Mouse (Mus musculus) hindbrain, postnatal 0 days (tissue): ENCODE results near the gene Hist1h4f. TPM values are rescaled to one million over a fixed set of nuclear protein-coding genes. Genes with fewer than 3 reads are reported as not detected.
"Not testable (repeated sequence)": the region's sequence is repeated elsewhere in the genome, so short reads cannot be mapped to it uniquely, and the experiment has no call there.

ENCODE experiments used
- ATAC-seq: fragments of 200-750 bp; cut with Nextera tagmentation; 2 replicates; pipeline ENCODE4 v1.8.0; 2017; ENCODE audit warnings: mild to moderate bottlenecking, moderate TSS enrichment, moderate library complexity
- DNase-seq: peaks from one replicate; pipeline ENCODE4 v3.0.0-alpha.2; 2015; ENCODE audit warnings: low spot score
- H3K27ac ChIP-seq: fragments of 300-500 bp; sonication (generic); 2 replicates; pipeline ENCODE4 v1.5.1; 2014; ENCODE audit warnings: mild to moderate bottlenecking
- H3K27me3 ChIP-seq: fragments of 300-500 bp; sonication (generic); 2 replicates; pipeline ENCODE4 v1.6.1; 2014; ENCODE audit warnings: low read length, mixed read lengths; ENCODE audit not compliant: insufficient read depth
- H3K36me3 ChIP-seq: fragments of 300-500 bp; sonication (generic); 2 replicates; pipeline ENCODE4 v1.6.1; 2014; ENCODE audit warnings: low read length, mixed read lengths; ENCODE audit not compliant: insufficient read depth
- H3K4me1 ChIP-seq: fragments of 300-500 bp; sonication (generic); 2 replicates; pipeline ENCODE4 v1.6.1; 2014; ENCODE audit warnings: antibody characterized with exemption, low read length, mixed read lengths; ENCODE audit not compliant: insufficient read depth
- H3K4me2 ChIP-seq: fragments of 300-500 bp; sonication (generic); 2 replicates; pipeline ENCODE4 v1.6.1; 2014; ENCODE audit warnings: low read depth, mild to moderate bottlenecking, low read length, moderate library complexity, mixed read lengths
- H3K4me3 ChIP-seq: fragments of 300-500 bp; sonication (generic); 2 replicates; pipeline ENCODE4 v1.5.1; 2014; ENCODE audit warnings: low read length
- H3K9ac ChIP-seq: fragments of 300-500 bp; sonication (generic); replicated peaks from 2 replicates; pipeline ENCODE4 v1.6.1; 2014; ENCODE audit warnings: mild to moderate bottlenecking, low read length, moderate library complexity, mixed read lengths
- H3K9me3 ChIP-seq: fragments of 300-500 bp; sonication (generic); 2 replicates; pipeline ENCODE4 v1.6.1; 2016; ENCODE audit warnings: low read length, mixed read lengths
- CTCF ChIP-seq: IDR thresholded peaks from 2 replicates; pipeline ENCODE4 v1.5.1; 2016; ENCODE audit warnings: antibody characterized with exemption, control low read depth, low read depth
- WGBS: fragments of 180-500 bp; shearing (Covaris S2); extraction: QIAGEN DNeasy Blood & Tissue Kit; methylation state at CpG from one replicate; pipeline ENCODE4 v1.1.7; 2014; 5-methylcytosine and 5-hydroxymethylcytosine counted together
- polyA plus RNA-seq: library from polyadenylated mRNA; unstranded; fragments of >200 nt; fragmentation: Nextera tagmentation; extraction: Ambion mirVana; gene quantifications from 2 replicates; pipeline ENCODE4 v1.2.1, GENCODE M21; 2015
- total RNA-seq: library from RNA; depleted of rRNA; stranded (reverse); fragments of >200 nt; gene quantifications from 2 replicates; pipeline ENCODE4 v1.2.3, GENCODE M21; 2014

Hist1h4f gene
- total and polyA plus RNA-seq, 2 experiments from 2014 or later = 2,344 TPM; not detected in 1

DNA sequence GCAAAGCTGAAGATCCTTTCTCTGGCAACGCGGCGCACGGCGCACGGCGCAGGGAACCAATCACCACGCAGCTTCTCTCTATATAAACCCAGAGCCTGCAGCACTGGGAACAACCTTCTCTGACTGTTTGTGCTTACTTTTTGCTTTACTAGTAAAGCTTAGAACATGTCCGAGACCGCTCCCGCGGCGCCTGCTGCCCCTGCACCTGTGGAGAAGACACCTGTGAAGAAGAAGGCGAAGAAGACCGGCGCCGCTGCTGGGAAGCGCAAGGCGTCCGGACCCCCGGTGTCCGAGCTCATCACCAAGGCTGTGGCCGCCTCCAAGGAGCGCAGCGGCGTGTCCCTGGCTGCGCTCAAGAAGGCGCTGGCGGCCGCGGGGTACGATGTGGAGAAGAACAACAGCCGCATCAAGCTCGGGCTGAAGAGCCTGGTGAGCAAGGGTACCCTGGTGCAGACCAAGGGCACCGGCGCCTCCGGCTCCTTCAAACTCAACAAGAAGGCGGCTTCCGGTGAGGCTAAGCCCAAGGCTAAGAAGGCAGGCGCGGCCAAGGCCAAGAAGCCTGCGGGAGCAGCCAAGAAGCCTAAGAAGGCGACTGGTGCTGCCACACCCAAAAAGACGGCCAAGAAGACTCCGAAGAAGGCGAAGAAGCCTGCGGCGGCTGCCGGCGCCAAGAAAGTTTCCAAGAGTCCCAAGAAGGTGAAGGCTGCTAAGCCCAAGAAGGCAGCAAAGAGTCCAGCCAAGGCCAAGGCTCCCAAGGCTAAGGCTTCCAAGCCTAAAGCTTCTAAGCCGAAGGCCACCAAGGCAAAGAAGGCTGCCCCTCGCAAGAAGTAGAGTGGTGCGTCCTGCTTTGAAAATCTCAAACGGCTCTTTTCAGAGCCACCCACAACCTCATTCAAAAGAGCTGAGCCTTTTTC, 3.7 kb upstream of the Hist1h4f start:
- H3K4me1 ChIP-seq = peaks cover 7% of the 10 kb centered on the region
- no peak for TF ChIP-seq CTCF
- no peaks in the 10 kb centered on the region for H3K36me3 ChIP-seq
- H3K4me2 ChIP-seq = peak overlapping the region; percentile 81
- peak overlapping the region; percentile 76 for H3K27ac ChIP-seq
- H3K9ac ChIP-seq = peak overlapping the region; percentile 35
- ATAC-seq = peak; percentile 82
- peak; percentile 83 for DNase-seq
- H3K4me3 ChIP-seq = peak overlapping the region; percentile 47
- H3K9me3 ChIP-seq = no peaks in the 10 kb centered on the region
- H3K27me3 ChIP-seq = no peaks in the 10 kb centered on the region
- 0% methylated on average over 54 of the region's 54 CpGs for WGBS

DNA sequence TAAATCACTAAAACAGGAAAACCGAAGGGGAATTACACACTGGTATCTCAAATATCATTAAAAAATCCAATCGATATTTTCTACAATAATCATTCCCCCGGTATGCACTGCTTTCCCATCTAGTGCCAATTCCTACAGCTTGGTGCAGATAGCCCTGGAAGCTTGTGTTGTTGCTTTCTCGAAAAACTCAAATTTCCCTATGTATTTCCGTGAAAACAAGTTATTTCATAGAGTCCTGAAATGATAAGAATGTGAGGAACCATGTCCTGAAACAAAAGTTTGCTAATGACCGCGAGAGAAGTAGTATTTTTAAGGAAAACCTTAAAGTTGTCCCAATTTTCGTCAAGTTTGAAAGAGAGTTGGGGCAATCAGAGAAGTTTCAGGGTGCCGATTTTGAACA, 2.9 kb upstream of the Hist1h4f start:
- no peaks in the 10 kb centered on the region for H3K27me3 ChIP-seq
- peaks cover 7% of the 10 kb centered on the region for H3K4me1 ChIP-seq
- TF ChIP-seq CTCF = no peak
- H3K27ac ChIP-seq = peak overlapping the region; percentile 76
- no peaks in the 10 kb centered on the region for H3K9me3 ChIP-seq
- H3K9ac ChIP-seq = peak overlapping the region; percentile 35
- H3K4me3 ChIP-seq = peak overlapping the region; percentile 47
- WGBS = 19% methylated on average over 9 of the region's 9 CpGs
- peak overlapping the region; percentile 81 for H3K4me2 ChIP-seq
- no peak for ATAC-seq
- no peak for DNase-seq
- no peaks in the 10 kb centered on the region for H3K36me3 ChIP-seq

DNA sequence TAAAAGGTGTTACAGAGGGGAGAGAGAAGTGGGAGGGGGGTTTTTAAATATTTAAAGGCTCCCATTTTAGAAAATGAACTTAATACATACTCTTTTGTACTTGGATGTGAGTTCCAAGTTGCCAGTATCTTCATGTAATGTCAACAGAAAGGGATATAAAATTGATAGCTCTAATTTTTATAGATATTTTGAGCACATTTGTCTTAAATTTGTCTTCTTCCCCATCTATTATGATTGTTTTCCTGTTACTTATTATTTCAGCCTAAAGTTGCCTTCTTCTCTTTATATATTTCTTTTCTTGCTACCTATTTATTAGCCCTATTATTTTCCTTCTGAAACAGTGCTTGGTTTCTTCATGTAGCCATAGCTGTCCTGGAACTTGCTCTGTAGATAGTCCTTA, 1.5 kb upstream of the Hist1h4f start, which contains the start of gene Hist1h1d:
Gene Hist1h1d, plus strand, starts transcription at position 301 of the 400 bp plus-strand sequence.
- Histone ChIP-seq H3K27me3 (no peaks in the 10 kb centered on the region), H3K9me3 (no peaks in the 10 kb centered on the region), H3K27ac (peak within 1 kb of the TSS; percentile 76; the same call in 1 of the 2 replicates), H3K4me3 (no peak within 1 kb of the TSS), H3K36me3 (no peaks in the 10 kb centered on the region), H3K4me2 (no peak within 1 kb of the TSS), H3K4me1 (peaks cover 7% of the 10 kb centered on the region), H3K9ac (no peak within 1 kb of the TSS)
- no peak for ATAC-seq
- DNase-seq = no peak
- TF ChIP-seq CTCF = no peak

DNA sequence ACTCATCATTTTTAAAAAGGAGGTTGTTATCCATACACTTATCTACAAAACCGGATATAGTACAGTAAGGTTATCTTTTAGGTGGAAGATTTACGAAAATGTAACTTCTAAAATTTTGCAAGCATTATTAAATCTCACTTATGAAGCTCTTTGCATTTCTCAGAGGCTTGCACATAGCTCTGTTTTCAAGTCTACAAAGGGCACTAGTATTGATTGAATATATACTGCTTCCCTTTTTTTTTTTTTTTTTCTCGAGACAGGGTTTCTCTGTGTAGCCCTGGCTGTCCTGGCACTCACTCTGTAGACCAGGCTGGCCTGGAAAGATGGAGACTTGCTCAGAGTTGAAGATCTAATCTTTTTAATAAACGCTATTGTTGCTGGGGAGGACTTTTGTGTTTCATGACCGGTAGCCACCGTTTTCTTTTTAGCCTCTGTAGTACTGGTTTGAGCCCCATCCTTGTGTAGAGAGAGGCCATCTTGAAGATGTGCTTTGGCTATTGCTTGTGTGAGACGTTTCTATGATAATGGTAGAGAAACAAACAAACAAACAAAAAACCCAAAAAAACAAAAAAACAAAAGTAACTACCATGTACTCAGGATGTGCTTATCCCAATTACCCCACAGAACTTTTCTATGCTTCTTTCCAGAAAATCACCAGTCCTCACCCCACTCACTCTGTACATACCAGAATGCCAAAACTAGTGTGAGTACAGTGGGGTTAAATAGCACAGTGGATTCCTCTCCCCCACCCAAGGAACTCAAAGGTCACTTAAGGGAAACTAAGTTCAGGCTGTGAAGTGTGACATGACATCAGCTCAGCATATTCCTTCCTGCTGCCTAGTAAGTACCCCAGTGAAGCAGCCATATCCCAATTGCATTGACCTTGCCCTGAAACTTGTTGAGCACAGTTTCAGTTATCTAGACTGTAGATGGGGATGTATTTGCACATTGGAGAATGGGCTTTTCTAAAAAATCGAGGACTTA, 775 bp upstream of the Hist1h4f start:
- Histone ChIP-seq H3K4me3 (peak overlapping the region; percentile 36), H3K4me2 (peak overlapping the region; percentile 58), H3K4me1 (peaks cover 7% of the 10 kb centered on the region), H3K27me3 (no peaks in the 10 kb centered on the region), H3K9me3 (no peaks in the 10 kb centered on the region), H3K36me3 (no peaks in the 10 kb centered on the region), H3K9ac (no peak overlapping the region), H3K27ac (peak overlapping the region; percentile 73)
- ATAC-seq (no peak), DNase-seq (no peak)
- 47% methylated on average over 8 of the region's 8 CpGs for WGBS
- no peak for TF ChIP-seq CTCF

DNA sequence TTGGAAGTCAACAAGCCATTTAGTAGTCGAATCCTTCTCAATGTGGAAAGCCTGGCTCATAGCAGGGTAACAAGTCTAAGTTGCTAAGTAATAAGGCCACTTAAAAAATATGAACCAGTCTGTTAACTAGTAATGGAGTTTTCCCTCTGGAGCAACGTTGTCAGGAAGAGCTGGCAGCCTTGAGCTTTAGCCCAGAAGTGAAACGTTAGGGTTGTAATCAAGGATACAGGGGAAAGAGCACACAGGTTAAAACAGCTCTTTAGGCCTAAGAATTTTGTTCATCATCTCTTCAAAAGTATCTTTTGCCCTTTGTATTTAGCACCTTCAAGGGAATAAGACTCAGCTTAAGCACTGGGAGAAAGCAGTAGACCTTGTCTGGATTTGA, 695 bp downstream of the Hist1h4f start:
- Histone ChIP-seq H3K4me2 (peak overlapping the region; percentile 58), H3K27ac (peak overlapping the region; percentile 73), H3K9me3 (no peaks in the 10 kb centered on the region), H3K4me3 (peak overlapping the region; percentile 36), H3K36me3 (no peaks in the 10 kb centered on the region), H3K4me1 (peaks cover 7% of the 10 kb centered on the region), H3K9ac (peak overlapping the region; percentile 43; the same call in 1 of the 2 replicates), H3K27me3 (no peaks in the 10 kb centered on the region)
- 11% methylated on average over 3 of the region's 3 CpGs for whole genome bisulfite sequencing
- TF ChIP-seq CTCF = no peak
- DNase-seq = no peak
- no peak for ATAC-seq

DNA sequence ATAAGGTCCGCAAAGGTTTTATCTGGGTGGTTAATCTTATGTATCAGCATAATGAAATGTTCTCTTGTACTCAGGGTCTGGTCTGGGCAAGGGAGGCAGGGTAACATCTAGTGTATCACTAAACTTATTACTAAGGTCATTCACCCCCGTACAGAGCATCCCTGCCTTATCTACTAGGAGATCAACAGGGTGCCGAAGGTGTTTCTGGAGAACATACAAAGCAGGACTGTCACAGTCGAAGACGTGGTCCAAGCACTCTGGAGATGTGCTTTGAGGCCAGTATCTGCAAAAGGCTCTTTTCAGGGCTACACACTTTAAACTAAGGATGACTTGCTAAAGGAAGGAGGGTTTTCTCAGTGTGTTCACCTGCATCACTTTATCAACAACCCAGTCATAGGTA, 4.8 kb downstream of the Hist1h4f start:
- ATAC-seq = no peak
- Histone ChIP-seq H3K4me1 (no peaks in the 10 kb centered on the region), H3K4me3 (no peak overlapping the region), H3K27ac (no peak overlapping the region), H3K9me3 (no peaks in the 10 kb centered on the region), H3K27me3 (no peaks in the 10 kb centered on the region), H3K9ac (no peak overlapping the region), H3K4me2 (no peak overlapping the region), H3K36me3 (no peaks in the 10 kb centered on the region)
- no peak for DNase-seq
- WGBS = 81% methylated on average over 5 of the region's 5 CpGs
- TF ChIP-seq CTCF = no peak

DNA sequence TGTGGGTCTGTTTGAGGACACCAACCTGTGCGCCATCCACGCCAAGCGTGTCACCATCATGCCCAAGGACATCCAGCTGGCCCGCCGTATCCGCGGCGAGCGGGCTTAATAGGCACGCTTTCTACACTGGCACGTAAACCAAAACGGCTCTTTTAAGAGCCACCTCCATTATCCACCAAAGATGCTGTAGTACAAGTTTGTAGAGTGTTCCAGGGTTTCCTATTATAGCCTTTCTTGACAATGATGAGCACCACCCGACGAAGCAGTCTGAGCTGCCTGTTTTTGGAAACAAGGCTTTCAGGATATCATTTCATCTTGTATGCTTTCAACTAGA, 6.7 kb downstream of the Hist1h4f start:
- not testable (repeated sequence) for H3K9me3 ChIP-seq

More for the DNA sequence above, 6.7 kb downstream of the Hist1h4f start:
- H3K36me3 ChIP-seq, H3K27ac ChIP-seq, DNase-seq, ATAC-seq, H3K4me1 ChIP-seq, H3K27me3 ChIP-seq, H3K9ac ChIP-seq: not testable (repeated sequence)
- Histone ChIP-seq H3K4me2 (peak overlapping the region; percentile 79; the same call in 1 of the 2 replicates), H3K4me3 (peak overlapping the region; percentile 47)
- WGBS = 0% methylated on average over 12 of the region's 14 CpGs
